Mouse (Mus musculus) heart, adult 9 months (tissue): Measurements from ENCODE around the gene Ddr2.
A peak's percentile ranks its signal among the peaks of the same experiment; 100 is the strongest.

ENCODE experiments used
- DNase-seq, 2 experiments: peaks; one replicate each; pipeline ENCODE4 v3.0.0; 2022; ENCODE audit warnings: low spot score in 2 of 2

Gene Ddr2

GRCm38 (mm10) chr1:169948280-169948679 lies 162.3 kb downstream of the Ddr2 start:
- no peak for DNase-seq

- no peak for DNase-seq
These were observed 162.9 kb downstream of the Ddr2 start for GRCm38 (mm10) chr1:169947654-169948053.

GRCm38 (mm10) chr1:169946004-169946403 lies 164.6 kb downstream of the Ddr2 start:
- no peak for DNase-seq

- DNase-seq = peak in 1 of 2 experiments; percentile 25
These were observed 171.2 kb downstream of the Ddr2 start for GRCm38 (mm10) chr1:169939345-169939744.

GRCm38 (mm10) chr1:169934005-169934725 lies 176.4 kb downstream of the Ddr2 start:
- peak in 1 of 2 experiments; percentile 11 for DNase-seq

GRCm38 (mm10) chr1:169932122-169932746 lies 178.3 kb downstream of the Ddr2 start:
- DNase-seq = no peak

GRCm38 (mm10) chr1:169931698-169932097 lies 178.9 kb downstream of the Ddr2 start:
- no peak for DNase-seq

- peak; percentile 41 to 58 for DNase-seq
These were observed 182.0 kb downstream of the Ddr2 start, which contains the start of gene Ccdc190 for GRCm38 (mm10) chr1:169928454-169928971. Gene Ccdc190 (plus strand): TSS chr1:169928648.

GRCm38 (mm10) chr1:169927753-169928369 lies 182.7 kb downstream of the Ddr2 start:
- no peak for DNase-seq

- no peak for DNase-seq
These were observed 186.0 kb downstream of the Ddr2 start for GRCm38 (mm10) chr1:169924567-169924966.
